Mouse (Mus musculus) lung, embryonic 14.5 days (tissue): ENCODE results near the gene Gm17019. TPM values are rescaled to one million over a fixed set of nuclear protein-coding genes. Genes with fewer than 3 reads are reported as not detected.
A peak's percentile ranks its signal among the peaks of the same experiment; 100 is the strongest.
"Not testable (repeated sequence)": the region's sequence is repeated elsewhere in the genome, so short reads cannot be mapped to it uniquely, and the experiment has no call there.

Source experiments
- ATAC-seq: fragments of 200-750 bp; cut with Nextera tagmentation; 2 replicates; pipeline ENCODE4 v1.8.0; 2017; ENCODE audit warnings: mild to moderate bottlenecking, moderate TSS enrichment, moderate library complexity; ENCODE audit not compliant: insufficient read depth
- DNase-seq: peaks from one replicate; pipeline ENCODE4 v3.0.0-alpha.2; 2015
- H3K27ac ChIP-seq: fragments of 300-500 bp; sonication (generic); 2 replicates; pipeline ENCODE4 v1.5.1; 2014; ENCODE audit warnings: low read depth, mild to moderate bottlenecking, moderate library complexity
- H3K27me3 ChIP-seq: fragments of 300-500 bp; sonication (generic); 2 replicates; pipeline ENCODE4 v1.6.1; 2014; ENCODE audit warnings: low read length, control low read depth; ENCODE audit not compliant: insufficient read depth
- H3K36me3 ChIP-seq: fragments of 300-500 bp; sonication (generic); 2 replicates; pipeline ENCODE4 v1.6.1; 2014; ENCODE audit warnings: control low read depth; ENCODE audit not compliant: insufficient read depth
- H3K4me1 ChIP-seq: fragments of 300-500 bp; sonication (generic); 2 replicates; pipeline ENCODE4 v1.6.1; 2014; ENCODE audit warnings: antibody characterized with exemption, control low read depth; ENCODE audit not compliant: insufficient read depth
- H3K4me2 ChIP-seq: fragments of 300-500 bp; sonication (generic); 2 replicates; pipeline ENCODE4 v1.6.1; 2014; ENCODE audit warnings: mild to moderate bottlenecking
- H3K4me3 ChIP-seq: fragments of 300-500 bp; sonication (generic); 2 replicates; pipeline ENCODE4 v1.5.1; 2014; ENCODE audit warnings: low read depth, low read length
- H3K9ac ChIP-seq: fragments of 300-500 bp; sonication (generic); 2 replicates; pipeline ENCODE4 v1.6.1; 2014
- H3K9me3 ChIP-seq: fragments of 300-500 bp; sonication (generic); 2 replicates; pipeline ENCODE4 v1.6.1; 2016; ENCODE audit warnings: low read depth, low read length, control low read depth
- WGBS: fragments of 180-500 bp; shearing (Covaris S2); extraction: QIAGEN DNeasy Blood & Tissue Kit; methylation state at CpG from one replicate; pipeline ENCODE4 v1.1.7; 2014; 5-methylcytosine and 5-hydroxymethylcytosine counted together
- polyA plus RNA-seq: library from polyadenylated mRNA; unstranded; fragments of >200 nt; fragmentation: Nextera tagmentation; extraction: Ambion mirVana; gene quantifications from 2 replicates; pipeline ENCODE4 v1.2.1, GENCODE M21; 2014

Gene Gm17019
- polyA plus RNA-seq, 1 experiment from 2014 or later: not detected

DNA sequence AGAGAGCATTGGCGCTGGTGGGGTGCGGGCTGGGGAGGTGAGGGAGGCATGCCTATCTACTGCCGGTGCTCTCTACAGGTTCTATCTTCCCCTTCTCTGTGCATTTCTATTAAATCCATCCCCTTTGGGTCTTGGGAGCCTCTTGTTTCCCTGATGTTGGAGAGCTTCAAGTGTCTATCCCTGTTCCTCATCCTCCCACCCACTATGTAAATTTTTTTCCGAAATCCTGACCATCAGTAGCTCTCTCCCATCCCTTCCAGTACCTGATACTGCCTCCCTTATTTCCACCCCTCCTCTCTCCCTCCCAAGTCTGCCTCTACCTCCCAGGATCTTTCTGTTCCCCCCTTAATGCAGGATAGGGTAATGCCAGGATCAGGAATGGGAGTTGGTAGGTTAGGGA, 7.2 kb upstream of the Gm17019 start:
- DNase-seq: peak; percentile 19

DNA sequence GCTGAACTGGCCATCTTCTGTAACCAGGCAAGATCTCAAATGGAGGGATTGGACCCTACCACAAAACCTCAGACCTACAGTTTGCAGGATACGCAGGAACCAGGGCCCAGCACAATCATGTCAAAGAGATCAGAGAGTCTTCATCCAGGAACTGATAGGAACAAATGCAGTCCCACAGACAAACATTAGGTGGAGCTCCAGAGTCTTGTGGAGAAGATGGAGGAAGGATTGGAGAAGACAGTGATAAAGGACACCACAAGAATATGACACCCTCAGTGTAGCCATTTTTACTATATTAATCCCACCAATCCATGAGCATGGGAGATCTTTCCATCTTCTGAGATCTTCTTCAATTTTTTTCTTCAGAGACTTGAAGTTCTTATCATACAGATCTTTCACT, 8.5 kb downstream of the Gm17019 start:
- not testable (repeated sequence) for ATAC-seq, H3K27ac ChIP-seq, H3K4me3 ChIP-seq, H3K9ac ChIP-seq, H3K36me3 ChIP-seq, H3K4me2 ChIP-seq, H3K4me1 ChIP-seq, H3K27me3 ChIP-seq, DNase-seq, H3K9me3 ChIP-seq
- 86% methylated on average over 1 of the region's 1 CpGs for WGBS

More for the DNA sequence above, 7.2 kb upstream of the Gm17019 start:
- not testable (repeated sequence) for H3K27me3 ChIP-seq, H3K4me3 ChIP-seq, H3K9me3 ChIP-seq, H3K9ac ChIP-seq, H3K4me1 ChIP-seq, H3K36me3 ChIP-seq, H3K27ac ChIP-seq, H3K4me2 ChIP-seq
- peak; percentile 75 for ATAC-seq
- 80% methylated on average over 4 of the region's 4 CpGs for WGBS

DNA sequence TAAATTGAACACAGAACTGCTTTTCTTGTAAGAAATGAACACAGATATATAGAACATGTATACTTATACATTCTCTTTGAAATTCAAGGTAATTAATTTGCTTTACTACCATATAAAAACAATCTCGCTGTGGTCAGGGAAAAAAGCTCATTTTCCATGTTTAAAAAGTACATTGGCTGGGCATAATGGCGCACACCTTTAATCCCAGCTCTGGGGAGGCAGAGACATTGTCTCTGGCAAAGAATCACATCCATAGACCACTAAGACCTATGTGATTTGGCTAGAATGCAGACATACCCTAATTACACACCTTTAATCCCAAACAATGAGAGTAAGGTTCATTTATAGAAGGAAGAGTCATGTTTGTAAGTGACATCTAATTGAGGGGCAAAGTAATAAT, 12.7 kb downstream of the Gm17019 start:
- not testable (repeated sequence) for H3K4me1 ChIP-seq, ATAC-seq, H3K36me3 ChIP-seq, H3K27me3 ChIP-seq, H3K4me3 ChIP-seq, DNase-seq, H3K9ac ChIP-seq, H3K27ac ChIP-seq, H3K4me2 ChIP-seq, H3K9me3 ChIP-seq
- 60% methylated on average over 2 of the region's 2 CpGs for WGBS

DNA sequence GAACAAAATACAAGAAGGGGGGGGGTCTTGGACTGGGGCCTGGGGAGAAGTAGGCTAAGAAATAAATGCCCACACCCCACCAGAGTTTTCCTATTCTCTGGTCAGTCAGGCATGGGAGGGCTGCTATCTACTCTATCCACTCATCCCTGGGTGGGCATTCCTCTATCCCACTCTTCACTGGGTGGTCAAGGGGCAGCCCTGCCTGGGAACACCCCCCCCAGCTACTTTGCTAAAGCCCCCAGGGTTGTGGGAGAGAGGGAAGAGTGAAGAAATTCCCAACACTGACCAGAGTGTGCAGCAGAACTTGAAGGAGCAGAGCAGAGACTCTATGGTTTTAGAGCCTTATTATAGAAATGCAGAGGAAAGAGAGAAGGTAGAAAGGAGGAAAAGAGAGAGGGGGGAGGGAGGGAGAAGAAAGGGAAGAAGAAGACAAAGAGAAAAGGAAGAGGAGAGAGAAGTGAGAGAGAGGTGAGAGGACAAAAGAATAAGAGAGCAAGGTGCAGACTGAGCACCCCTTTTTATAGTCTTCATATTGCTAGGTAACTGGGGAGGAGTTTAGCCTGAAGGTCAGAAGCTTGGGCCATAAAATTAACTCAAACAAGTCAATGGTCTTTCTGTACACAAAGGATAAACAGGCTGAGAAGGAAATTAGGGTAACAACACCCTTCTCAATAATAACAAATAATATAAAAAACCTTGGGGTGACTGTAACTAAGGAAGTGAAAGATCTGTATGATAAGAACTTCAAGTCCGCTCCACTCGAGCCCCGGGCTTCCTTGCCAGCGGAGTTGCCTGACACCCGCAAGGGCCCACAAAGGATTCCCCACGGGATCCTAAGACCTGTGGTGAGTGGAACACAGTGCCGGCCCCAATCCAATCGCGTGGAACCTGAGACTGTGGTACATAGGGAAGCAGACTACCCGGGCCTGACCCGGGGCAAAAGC, 21.9 kb downstream of the Gm17019 start:
- H3K9me3 ChIP-seq, H3K27me3 ChIP-seq, H3K4me2 ChIP-seq, ATAC-seq, H3K9ac ChIP-seq, H3K4me1 ChIP-seq, DNase-seq, H3K36me3 ChIP-seq, H3K4me3 ChIP-seq, H3K27ac ChIP-seq: not testable (repeated sequence)
- WGBS: 83% methylated on average over 11 of the region's 11 CpGs

DNA sequence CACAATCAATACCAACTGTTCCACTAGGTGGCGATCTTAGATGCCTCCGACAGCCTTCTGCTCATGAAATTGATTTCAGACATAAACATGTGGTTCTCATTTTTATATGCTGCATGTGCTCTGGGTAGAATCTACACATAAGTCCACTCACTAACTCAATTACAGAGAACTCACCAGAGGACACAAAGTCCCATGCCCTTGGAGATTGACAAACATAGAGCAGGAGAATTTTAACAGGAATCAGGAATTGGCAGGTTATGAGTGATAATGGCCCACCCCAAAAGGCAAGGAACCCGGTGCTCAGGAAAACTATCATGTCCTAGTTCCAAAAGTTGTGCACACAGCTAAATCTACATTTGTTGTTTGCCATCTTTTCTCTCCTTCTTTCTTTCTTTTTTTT, 25.9 kb downstream of the Gm17019 start:
- not testable (repeated sequence) for H3K9me3 ChIP-seq, H3K27ac ChIP-seq, H3K4me3 ChIP-seq, ATAC-seq, H3K4me1 ChIP-seq, H3K4me2 ChIP-seq, H3K27me3 ChIP-seq, H3K36me3 ChIP-seq, H3K9ac ChIP-seq
- WGBS: 56% methylated on average over 3 of the region's 3 CpGs
- DNase-seq: peak; percentile 6

DNA sequence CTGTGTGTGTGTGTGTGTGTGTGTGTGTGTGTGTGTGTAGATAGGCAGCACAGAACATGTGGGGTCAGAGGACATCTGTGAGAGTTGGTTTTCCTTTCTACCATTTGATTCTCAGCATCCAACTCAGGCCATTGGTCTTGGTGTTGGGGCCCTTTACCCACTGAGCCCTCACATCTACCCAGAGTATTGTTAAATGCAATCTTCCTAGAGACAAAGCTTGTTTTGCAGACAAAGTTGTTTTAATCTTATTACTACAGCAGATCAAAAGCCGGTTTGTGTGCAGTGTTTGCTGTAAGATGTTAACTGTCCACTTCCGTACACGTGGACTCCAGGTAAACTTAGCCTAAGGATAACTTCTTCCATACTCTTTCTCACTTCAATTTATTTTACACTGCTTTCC, 26.5 kb downstream of the Gm17019 start:
- H3K36me3 ChIP-seq, H3K4me2 ChIP-seq, H3K9ac ChIP-seq, ATAC-seq, H3K4me1 ChIP-seq, H3K27me3 ChIP-seq, H3K4me3 ChIP-seq, H3K27ac ChIP-seq, H3K9me3 ChIP-seq: not testable (repeated sequence)
- WGBS: 63% methylated on average over 3 of the region's 3 CpGs
- DNase-seq: peak; percentile 8

DNA sequence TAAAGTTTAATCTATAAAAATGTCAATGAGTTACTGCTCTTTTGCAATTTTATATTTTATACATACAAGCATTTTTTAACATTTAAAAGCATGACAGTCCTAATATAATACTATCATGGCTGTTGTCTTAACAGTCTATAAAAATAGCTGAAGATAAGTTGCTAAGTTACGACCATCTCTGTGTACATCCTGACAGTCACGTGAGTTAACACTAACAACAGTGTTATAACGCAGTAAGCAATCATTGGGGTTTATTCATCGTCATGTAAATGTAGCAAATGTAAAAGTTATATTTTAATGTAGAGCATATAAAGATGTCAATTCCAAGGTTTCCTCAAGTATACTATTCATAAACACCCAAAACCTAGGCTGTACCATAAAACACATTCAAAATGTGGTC, 27.2 kb downstream of the Gm17019 start:
- not testable (repeated sequence) for DNase-seq, H3K27me3 ChIP-seq, H3K4me3 ChIP-seq, H3K36me3 ChIP-seq, H3K27ac ChIP-seq, H3K9me3 ChIP-seq, H3K4me1 ChIP-seq, H3K9ac ChIP-seq, H3K4me2 ChIP-seq
- 51% methylated on average over 2 of the region's 4 CpGs for WGBS
- 0 out of 2 replicates have a peak, but pooled peaks have one; percentile 47 for ATAC-seq

DNA sequence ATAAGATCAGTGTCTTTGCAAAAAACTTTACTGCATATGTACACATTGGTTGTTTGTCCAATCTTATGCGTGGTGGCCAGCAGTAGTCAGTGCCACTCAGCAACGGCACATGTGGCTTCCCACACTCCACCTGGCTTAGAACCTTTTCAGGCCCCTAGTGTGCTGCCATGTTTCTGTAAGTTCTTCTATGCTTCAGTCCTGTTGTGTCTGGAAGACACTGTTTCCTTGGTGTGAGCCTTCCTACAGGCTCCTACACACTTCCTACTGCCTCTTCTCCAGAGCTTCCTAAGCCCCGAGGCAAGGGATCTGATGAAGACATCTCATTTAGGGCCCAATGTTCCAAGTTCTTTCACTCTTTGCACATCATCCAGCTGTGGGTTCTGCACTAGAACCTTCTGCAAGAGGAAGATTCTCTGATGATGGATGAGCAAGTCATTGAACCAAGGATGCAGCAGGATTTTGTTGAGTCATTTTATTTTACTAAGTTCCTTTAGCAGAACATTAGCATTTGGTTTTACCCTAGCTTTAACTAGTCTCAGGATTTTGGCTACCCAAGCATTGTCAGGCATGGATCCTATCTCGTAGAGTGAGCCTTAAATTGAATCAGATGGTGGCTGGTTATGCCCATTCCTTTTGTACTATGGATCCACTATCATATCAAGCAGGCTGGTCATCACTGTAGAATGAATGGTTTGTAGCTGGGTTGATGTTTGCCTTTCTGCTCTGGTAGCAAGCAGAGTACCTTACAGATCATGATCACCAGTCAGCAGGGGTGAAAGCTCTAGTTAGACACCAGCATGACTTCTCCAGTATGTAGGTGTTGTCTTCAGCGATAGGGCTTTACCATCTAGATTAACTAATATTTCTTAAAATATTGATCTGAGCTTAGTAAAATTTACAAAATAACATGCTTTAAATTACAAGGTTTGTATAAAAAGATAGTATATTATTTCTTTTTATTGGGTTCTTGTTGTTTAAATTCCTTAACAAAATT, 27.9 kb downstream of the Gm17019 start:
- not testable (repeated sequence) for H3K27ac ChIP-seq, DNase-seq, H3K36me3 ChIP-seq, H3K27me3 ChIP-seq, H3K4me2 ChIP-seq, H3K4me3 ChIP-seq, H3K9me3 ChIP-seq, H3K4me1 ChIP-seq, H3K9ac ChIP-seq
- 73% methylated on average over 5 of the region's 5 CpGs for WGBS
- ATAC-seq: peak; percentile 83

DNA sequence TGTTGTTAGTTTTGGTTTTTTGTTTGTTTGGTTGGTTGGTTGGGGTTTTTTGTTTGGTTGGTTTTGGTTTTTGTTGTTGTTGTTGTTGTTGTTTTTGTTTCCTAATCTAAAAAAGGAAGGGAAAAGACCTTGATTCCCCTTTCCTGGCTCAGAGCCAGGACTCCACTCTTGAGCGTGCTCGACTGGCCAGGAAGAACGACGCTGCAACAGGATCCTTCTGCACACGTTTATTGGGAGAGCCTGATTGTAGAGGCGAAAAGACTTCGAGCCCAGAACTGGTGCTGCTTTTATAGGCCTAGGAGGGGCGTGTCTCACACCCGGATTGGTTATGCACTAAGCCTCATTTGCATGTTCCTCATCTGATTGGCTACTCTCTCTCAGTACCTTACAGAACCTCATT, 34.7 kb downstream of the Gm17019 start:
- not testable (repeated sequence) for H3K36me3 ChIP-seq, H3K4me1 ChIP-seq, H3K27me3 ChIP-seq, DNase-seq, H3K4me2 ChIP-seq, H3K9me3 ChIP-seq, H3K4me3 ChIP-seq, H3K27ac ChIP-seq, H3K9ac ChIP-seq, ATAC-seq
- 78% methylated on average over 9 of the region's 9 CpGs for WGBS

DNA sequence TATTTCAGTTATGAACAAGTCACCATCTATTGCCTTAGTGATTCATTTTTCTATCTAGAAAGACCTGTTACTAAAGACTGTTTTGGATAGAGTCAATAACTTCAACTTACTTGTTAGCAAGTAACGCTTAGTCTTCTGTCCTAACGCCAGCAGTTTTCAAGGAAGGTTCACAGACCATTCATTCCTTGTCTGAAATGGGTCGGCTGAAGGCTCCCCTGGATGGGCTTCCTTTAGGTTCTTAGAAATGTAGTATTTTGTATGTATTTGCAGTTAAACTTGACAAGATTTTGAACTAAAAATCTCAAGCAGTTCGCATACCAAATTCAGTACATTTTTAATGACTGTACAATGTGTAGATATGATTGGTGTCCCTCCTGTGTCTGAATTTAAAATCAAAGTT, 35.2 kb downstream of the Gm17019 start:
- H3K4me3 ChIP-seq, H3K27ac ChIP-seq, H3K9me3 ChIP-seq, H3K36me3 ChIP-seq, H3K4me2 ChIP-seq, H3K27me3 ChIP-seq, H3K4me1 ChIP-seq, ATAC-seq, H3K9ac ChIP-seq: not testable (repeated sequence)
- peak; percentile 6 for DNase-seq
- 79% methylated on average over 4 of the region's 4 CpGs for WGBS
